Mouse (Mus musculus) heart, embryonic 14.5 days (tissue): ENCODE results near the gene Plekhn1. TPM values are rescaled to one million over a fixed set of nuclear protein-coding genes. Genes with fewer than 3 reads are reported as not detected.

ENCODE experiments used
- ATAC-seq: fragments of 200-750 bp; cut with Nextera tagmentation; 2 replicates; pipeline ENCODE4 v1.8.0; 2017; ENCODE audit warnings: low read depth, moderate TSS enrichment; ENCODE audit not compliant: insufficient number of reproducible peaks, insufficient read depth, low FRiP score
- H3K27ac ChIP-seq, 2 experiments: fragments of 200-500 bp in 1 of 2; fragments of 300-500 bp in 1 of 2; sonication (generic) in 1 of 2; replicated peaks in 1 of 2; 2 replicates each; pipeline ENCODE4 v1.5.1; 2012 to 2014; ENCODE audit warnings: low read depth in 2 of 2, low read length in 2 of 2, control low read depth in 1 of 2, mild to moderate bottlenecking in 1 of 2, mixed read lengths in 1 of 2; ENCODE audit not compliant: control insufficient read depth in 1 of 2, insufficient read depth in 1 of 2
- H3K27me3 ChIP-seq: fragments of 300-500 bp; sonication (generic); 2 replicates; pipeline ENCODE4 v1.6.1; 2014; ENCODE audit warnings: mild to moderate bottlenecking, low read length, control low read depth; ENCODE audit not compliant: control insufficient read depth, insufficient read depth
- H3K36me3 ChIP-seq: fragments of 300-500 bp; sonication (generic); 2 replicates; pipeline ENCODE4 v1.6.1; 2014; ENCODE audit warnings: mild to moderate bottlenecking, control low read depth, low read length, mixed read lengths; ENCODE audit not compliant: control insufficient read depth, insufficient read depth
- H3K4me1 ChIP-seq, 2 experiments: fragments of 200-500 bp in 1 of 2; fragments of 300-500 bp in 1 of 2; sonication (generic) in 1 of 2; 2 replicates each; pipeline ENCODE4 v1.6.1; 2012 to 2014; ENCODE audit warnings: low read length in 2 of 2, control low read depth in 1 of 2, mixed read lengths in 1 of 2; ENCODE audit not compliant: control insufficient read depth in 2 of 2, insufficient read depth in 2 of 2
- H3K4me2 ChIP-seq: fragments of 300-500 bp; sonication (generic); 2 replicates; pipeline ENCODE4 v1.6.1; 2014; ENCODE audit warnings: mild to moderate bottlenecking, low read length
- H3K4me3 ChIP-seq, 2 experiments: fragments of 200-500 bp in 1 of 2; fragments of 300-500 bp in 1 of 2; sonication (generic) in 1 of 2; 2 replicates each; pipeline ENCODE4 v1.5.1; 2012 to 2014; ENCODE audit warnings: low read length in 2 of 2, mild to moderate bottlenecking in 2 of 2, control low read depth in 1 of 2, low read depth in 1 of 2, moderate library complexity in 1 of 2; ENCODE audit not compliant: control insufficient read depth in 1 of 2, insufficient read depth in 1 of 2
- H3K9ac ChIP-seq: fragments of 300-500 bp; sonication (generic); 2 replicates; pipeline ENCODE4 v1.6.1; 2014; ENCODE audit warnings: mild to moderate bottlenecking, low read length
- H3K9me3 ChIP-seq: fragments of 300-500 bp; sonication (generic); 2 replicates; pipeline ENCODE4 v1.6.1; 2016; ENCODE audit warnings: low read length, control low read depth; ENCODE audit not compliant: control insufficient read depth
- WGBS: fragments of 180-500 bp; shearing (Covaris S2); extraction: QIAGEN DNeasy Blood & Tissue Kit; methylation state at CpG from one replicate; pipeline ENCODE4 v1.1.7; 2014; 5-methylcytosine and 5-hydroxymethylcytosine counted together
- polyA plus RNA-seq: library from polyadenylated mRNA; unstranded; fragments of >200 nt; fragmentation: Nextera tagmentation; extraction: Ambion mirVana; gene quantifications from 2 replicates; pipeline ENCODE4 v1.2.1, GENCODE M21; 2014

Plekhn1 gene
- polyA plus RNA-seq, 1 experiment from 2014 or later, result 15.3 TPM

- no peak for ATAC-seq
- peak overlapping the region; percentile 48; the same call in 1 of the 2 replicates for H3K9ac ChIP-seq
- no peak overlapping the region for H3K27ac ChIP-seq
- no peak overlapping the region for H3K4me3 ChIP-seq
- WGBS, result 30% methylated on average over 18 of the region's 18 CpGs
- peaks cover 8 to 14% of the 10 kb centered on the region in 2 experiments for H3K4me1 ChIP-seq
- H3K27me3 ChIP-seq, result no peaks in the 10 kb centered on the region
- peak overlapping the region; percentile 49 for H3K4me2 ChIP-seq
- no peaks in the 10 kb centered on the region for H3K9me3 ChIP-seq
- peaks cover 38% of the 10 kb centered on the region for H3K36me3 ChIP-seq
Observed at GRCm38 (mm10) chr4:156227752-156228392, 6.8 kb downstream of the Plekhn1 start.

DNA sequence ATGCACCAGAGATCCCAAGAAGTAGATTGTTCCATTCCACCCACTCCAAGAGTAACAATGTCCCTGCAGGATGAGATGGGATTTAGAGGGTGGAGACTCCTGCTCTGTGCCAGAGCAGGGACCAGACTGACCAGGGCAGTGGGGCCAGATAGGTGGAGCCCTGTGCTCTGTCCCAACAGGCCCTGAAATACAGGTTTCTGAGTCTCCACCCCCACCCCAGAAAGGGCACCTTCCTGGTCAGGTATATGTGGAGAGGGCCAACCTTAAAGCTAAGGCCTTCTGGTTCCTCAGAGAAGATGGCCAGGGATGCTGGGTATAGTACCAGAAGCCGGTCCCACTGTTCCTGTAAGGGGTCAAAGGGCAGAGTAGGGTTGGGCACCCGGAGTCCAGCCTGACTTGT lies 10.4 kb downstream of the Plekhn1 start:
- H3K36me3 ChIP-seq, result peaks cover 21% of the 10 kb centered on the region
- no peak overlapping the region for H3K9ac ChIP-seq
- H3K4me1 ChIP-seq, result peaks cover 8 to 14% of the 10 kb centered on the region in 2 experiments
- no peaks in the 10 kb centered on the region for H3K27me3 ChIP-seq
- WGBS, result 77% methylated on average over 2 of the region's 2 CpGs
- no peak for ATAC-seq
- H3K9me3 ChIP-seq, result no peaks in the 10 kb centered on the region
- no peak overlapping the region for H3K27ac ChIP-seq
- no peak overlapping the region for H3K4me3 ChIP-seq
- no peak overlapping the region for H3K4me2 ChIP-seq

DNA sequence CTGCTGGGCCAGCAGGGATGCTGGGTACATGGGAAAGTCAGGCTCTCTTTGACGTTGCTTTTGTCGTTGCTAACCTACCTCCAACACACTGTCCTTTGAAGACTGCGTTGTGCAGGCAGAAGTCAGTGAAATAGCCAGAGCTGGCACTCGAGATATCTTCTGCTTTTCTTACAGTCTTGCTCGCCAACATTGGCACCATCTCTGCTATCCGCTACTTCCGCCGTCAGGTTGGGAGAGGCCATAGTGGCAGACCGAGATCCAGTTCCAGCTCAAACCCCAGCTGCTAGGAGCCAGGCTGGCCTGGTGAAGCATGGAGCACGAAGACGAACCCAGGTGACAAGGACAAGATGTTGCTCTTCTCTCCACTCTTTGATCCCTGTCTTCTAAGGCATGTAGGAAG lies 14.7 kb downstream of the Plekhn1 start:
- Histone ChIP-seq H3K9ac (no peak overlapping the region), H3K4me1 (peaks cover 20 to 23% of the 10 kb centered on the region in 2 experiments), H3K4me3 (no peak overlapping the region), H3K27ac (no peak overlapping the region), H3K9me3 (no peaks in the 10 kb centered on the region), H3K27me3 (no peaks in the 10 kb centered on the region), H3K36me3 (peaks cover 17% of the 10 kb centered on the region), H3K4me2 (no peak overlapping the region)
- no peak for ATAC-seq
- WGBS, result 87% methylated on average over 11 of the region's 11 CpGs

GRCm38 (mm10) chr4:156217838-156218237 lies 16.8 kb downstream of the Plekhn1 start:
- Histone ChIP-seq H3K4me1 (peaks cover 20 to 23% of the 10 kb centered on the region in 2 experiments), H3K4me3 (no peak overlapping the region), H3K9me3 (no peaks in the 10 kb centered on the region), H3K9ac (0 out of 2 replicates have a peak overlapping the region, but pooled peaks have one; percentile 55), H3K36me3 (peaks cover 17% of the 10 kb centered on the region), H3K4me2 (no peak overlapping the region), H3K27ac (no peak overlapping the region), H3K27me3 (no peaks in the 10 kb centered on the region)
- ATAC-seq, result no peak
- WGBS, result 76% methylated on average over 16 of the region's 16 CpGs

- no peaks in the 10 kb centered on the region for H3K27me3 ChIP-seq
- 58% methylated on average over 16 of the region's 16 CpGs for WGBS
- H3K4me2 ChIP-seq, result peak overlapping the region; percentile 57
- ATAC-seq, result no peak
- H3K4me1 ChIP-seq, result peaks cover 20 to 23% of the 10 kb centered on the region in 2 experiments
- H3K9me3 ChIP-seq, result no peaks in the 10 kb centered on the region
- peak overlapping the region in 1 of 2 experiments; percentile 56; a peak in 1 of 4 replicates for H3K27ac ChIP-seq
- peak overlapping the region in 1 of 2 experiments; percentile 16; a peak in 2 of 4 replicates for H3K4me3 ChIP-seq
- H3K36me3 ChIP-seq, result peaks cover 11% of the 10 kb centered on the region
- H3K9ac ChIP-seq, result peak overlapping the region; percentile 55
Observed at GRCm38 (mm10) chr4:156217022-156217669, 17.5 kb downstream of the Plekhn1 start.

DNA sequence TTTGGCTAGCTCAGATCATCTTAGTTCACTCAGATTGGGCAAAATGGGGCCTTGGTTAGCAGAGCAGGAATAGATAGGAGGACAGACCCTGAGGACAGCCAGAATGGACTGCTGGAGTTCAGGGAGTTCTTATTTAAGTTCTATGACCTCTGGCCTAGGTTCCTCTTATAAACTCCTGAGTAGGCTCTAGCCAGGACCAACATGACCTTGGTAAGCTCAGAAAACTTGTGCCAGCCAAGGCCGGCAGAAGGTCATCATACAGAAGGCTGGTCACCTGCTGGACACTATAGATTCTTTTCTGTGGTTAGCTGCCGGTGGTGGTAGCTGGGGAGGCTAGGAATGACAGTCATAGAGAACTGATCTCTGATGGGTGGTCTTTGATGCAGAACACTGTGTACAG lies 18.5 kb downstream of the Plekhn1 start:
- Histone ChIP-seq H3K36me3 (peaks cover 9% of the 10 kb centered on the region), H3K27ac (peak overlapping the region; percentile 54 to 56), H3K4me2 (peak overlapping the region; percentile 57), H3K9ac (peak overlapping the region; percentile 52), H3K4me3 (no peak overlapping the region), H3K4me1 (peaks cover 20 to 23% of the 10 kb centered on the region in 2 experiments), H3K27me3 (no peaks in the 10 kb centered on the region), H3K9me3 (no peaks in the 10 kb centered on the region)
- no peak for ATAC-seq
- 85% methylated on average over 2 of the region's 2 CpGs for WGBS

DNA sequence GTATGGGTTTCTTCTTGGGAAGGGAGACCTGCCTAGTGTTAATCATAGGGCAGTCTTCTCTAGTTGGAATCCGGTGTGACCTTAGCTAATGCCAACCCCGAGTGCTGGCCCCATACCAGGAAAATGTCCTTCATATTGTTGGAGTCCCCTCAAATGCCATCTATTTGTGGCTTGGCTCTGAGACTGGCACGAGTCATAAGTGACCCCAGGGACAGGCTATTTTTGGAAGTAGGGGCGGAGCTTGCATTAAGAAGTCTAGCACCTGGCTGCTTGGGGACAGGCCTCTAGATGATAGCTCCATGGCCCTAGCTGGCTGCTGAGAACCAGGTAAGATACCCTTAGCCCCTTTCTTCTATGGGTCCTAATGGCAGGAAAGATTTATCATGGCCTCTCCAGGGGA lies 19.0 kb downstream of the Plekhn1 start, which contains the start of gene Perm1:
Perm1 (plus strand) TSS at position 220 of the 400 bp plus-strand sequence.
- Histone ChIP-seq H3K4me2 (peak within 1 kb of the TSS; percentile 57), H3K4me1 (peaks cover 20 to 23% of the 10 kb centered on the region in 2 experiments), H3K9ac (peak within 1 kb of the TSS; percentile 55), H3K9me3 (no peaks in the 10 kb centered on the region), H3K27ac (peak within 1 kb of the TSS; percentile 56 to 76), H3K4me3 (no peak within 1 kb of the TSS), H3K36me3 (peaks cover 6% of the 10 kb centered on the region; the same call in 1 of the 2 replicates), H3K27me3 (no peaks in the 10 kb centered on the region)
- WGBS, result 28% methylated on average over 4 of the region's 4 CpGs
- peak; percentile 85 for ATAC-seq
